Mouse (Mus musculus) lung, postnatal 4 days (tissue): ENCODE results near the gene Dlg5.
A peak's percentile ranks its signal among the peaks of the same experiment; 100 is the strongest.

Experiments used
- DNase-seq, 2 experiments: peaks; one replicate each; pipeline ENCODE4 v3.0.0; 2021

Dlg5 gene

GRCm38 (mm10) chr14:24182955-24183354 lies 62.8 kb downstream of the Dlg5 start:
- no peak for DNase-seq

DNA sequence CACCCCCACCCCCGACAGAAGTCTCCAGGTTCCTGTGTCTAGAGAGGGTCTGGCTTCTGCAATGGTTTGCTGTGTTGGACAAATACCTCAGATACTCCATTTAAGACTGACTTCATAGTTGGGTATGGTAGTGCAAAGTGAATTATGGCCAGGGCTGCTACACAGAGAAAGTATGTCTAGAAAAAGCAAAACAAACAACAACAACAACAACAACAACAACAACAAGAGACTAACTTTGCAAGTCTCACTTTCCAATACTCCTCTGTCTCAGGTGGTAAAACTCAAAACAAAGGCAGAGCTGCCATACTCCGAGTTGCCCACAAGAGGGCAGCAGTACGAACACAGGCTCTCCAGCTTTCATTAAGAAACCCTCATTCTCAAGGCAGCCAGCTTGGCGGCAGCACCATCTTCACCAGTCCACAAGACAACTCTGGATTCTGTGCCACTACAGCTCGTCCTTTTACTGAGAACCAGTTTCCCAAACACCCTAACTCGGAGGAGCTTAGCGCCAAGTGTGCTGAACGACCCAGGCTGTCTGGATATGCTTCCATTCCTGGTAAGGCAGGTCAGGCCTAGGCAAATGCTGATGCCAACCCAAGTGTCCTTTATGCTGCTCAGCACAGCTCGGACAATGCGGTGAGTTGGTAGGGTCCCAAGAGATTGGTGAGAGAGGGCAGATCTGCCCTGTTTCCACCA lies 63.8 kb downstream of the Dlg5 start:
- peak; percentile 62 to 77 for DNase-seq

GRCm38 (mm10) chr14:24179466-24179991 lies 66.2 kb downstream of the Dlg5 start:
- no peak for DNase-seq

GRCm38 (mm10) chr14:24176609-24177008 lies 69.1 kb downstream of the Dlg5 start:
- DNase-seq, result no peak

GRCm38 (mm10) chr14:24173326-24173725 lies 72.4 kb downstream of the Dlg5 start:
- no peak for DNase-seq

- peak in 1 of 2 experiments; percentile 44 for DNase-seq
Observed at GRCm38 (mm10) chr14:24171639-24172311, 73.9 kb downstream of the Dlg5 start.

DNA sequence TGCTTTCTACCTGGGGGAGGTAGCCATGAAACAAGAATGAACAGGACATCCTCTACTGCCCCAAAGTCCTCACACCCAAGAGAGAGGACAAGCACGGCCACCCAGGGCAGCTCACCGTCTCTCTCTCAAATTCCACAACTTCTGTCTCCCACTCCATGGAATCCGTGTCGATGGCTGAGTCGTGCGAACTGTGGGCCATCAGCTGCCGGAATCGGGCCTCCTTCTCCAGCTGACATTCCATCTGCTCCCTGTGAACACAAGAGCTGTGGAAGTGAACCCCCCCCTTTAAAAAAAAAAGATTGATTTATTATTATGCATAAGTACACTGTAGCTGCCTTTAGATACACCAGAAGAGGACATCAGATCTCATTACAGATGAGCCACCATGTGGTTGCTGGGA lies 79.7 kb downstream of the Dlg5 start:
- no peak for DNase-seq

- no peak for DNase-seq
Observed at GRCm38 (mm10) chr14:24164721-24165367, 80.9 kb downstream of the Dlg5 start.

GRCm38 (mm10) chr14:24162856-24163255 lies 82.9 kb downstream of the Dlg5 start:
- no peak for DNase-seq

DNA sequence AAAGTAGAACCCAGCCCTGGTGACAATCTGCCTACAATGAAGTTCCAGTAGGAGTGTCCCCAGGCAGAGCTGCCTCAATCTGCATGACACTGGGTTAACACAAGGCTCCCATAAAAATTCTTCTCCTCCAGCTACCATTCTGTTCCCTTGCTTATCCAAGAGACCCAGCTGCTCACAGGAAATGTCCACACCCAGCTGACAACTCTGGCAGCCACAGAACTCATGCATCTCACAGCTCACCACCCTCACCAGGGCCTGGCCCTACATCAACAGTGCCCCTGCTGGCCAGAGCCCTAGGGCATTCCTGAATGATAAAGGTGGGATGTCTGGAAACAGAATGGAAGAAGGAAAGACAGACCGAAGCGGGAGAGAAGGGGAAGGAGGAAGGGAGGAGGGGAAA lies 96.8 kb downstream of the Dlg5 start:
- DNase-seq, result no peak

DNA sequence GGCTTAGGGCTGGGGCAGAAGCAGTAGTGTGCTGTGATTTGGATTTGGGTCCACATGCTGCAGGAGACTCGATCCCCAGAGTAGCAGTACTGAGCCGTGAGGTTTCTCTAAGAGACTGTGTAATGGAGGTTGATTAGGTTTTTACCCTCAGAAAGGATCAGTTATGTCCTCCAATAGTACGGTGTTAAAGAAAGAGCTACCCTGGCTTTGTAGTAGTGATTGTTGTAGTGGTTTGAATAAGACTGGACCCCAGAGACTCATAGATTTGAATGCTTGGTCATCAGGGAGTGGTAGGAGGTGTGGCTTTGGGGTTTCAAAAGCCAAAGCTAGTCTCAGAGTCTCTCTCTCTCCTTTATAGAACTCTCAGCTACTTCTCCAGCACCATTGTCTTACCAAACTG lies 100.9 kb downstream of the Dlg5 start:
- DNase-seq, result no peak

GRCm38 (mm10) chr14:24144421-24144820 lies 101.3 kb downstream of the Dlg5 start:
- no peak for DNase-seq

DNA sequence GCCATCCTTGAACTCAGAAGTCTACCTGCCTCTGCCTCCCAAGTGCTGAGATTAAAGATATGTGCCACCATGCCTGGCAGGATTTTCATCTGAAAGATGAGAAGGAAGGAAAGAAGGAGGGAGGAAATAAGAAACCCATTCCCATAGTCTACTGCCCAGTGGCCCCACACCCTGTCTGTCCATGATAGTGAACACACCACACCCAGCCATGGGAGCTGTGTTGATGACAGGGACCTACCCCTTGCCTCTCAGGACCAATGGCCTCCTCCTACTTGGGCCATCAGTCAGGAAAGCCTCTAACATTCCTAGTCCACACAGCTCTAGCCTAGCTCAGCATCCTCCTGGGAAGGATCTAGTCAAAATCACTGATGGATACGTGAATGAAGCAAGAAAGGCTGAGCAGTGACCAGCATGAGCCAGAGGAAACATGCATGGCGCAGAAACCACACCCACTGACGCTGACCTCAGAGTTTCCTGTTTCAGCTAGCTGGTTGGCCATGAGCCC lies 102.7 kb downstream of the Dlg5 start:
- DNase-seq, result no peak

- DNase-seq, result no peak
Observed at GRCm38 (mm10) chr14:24141727-24142126, 104.0 kb downstream of the Dlg5 start.

DNA sequence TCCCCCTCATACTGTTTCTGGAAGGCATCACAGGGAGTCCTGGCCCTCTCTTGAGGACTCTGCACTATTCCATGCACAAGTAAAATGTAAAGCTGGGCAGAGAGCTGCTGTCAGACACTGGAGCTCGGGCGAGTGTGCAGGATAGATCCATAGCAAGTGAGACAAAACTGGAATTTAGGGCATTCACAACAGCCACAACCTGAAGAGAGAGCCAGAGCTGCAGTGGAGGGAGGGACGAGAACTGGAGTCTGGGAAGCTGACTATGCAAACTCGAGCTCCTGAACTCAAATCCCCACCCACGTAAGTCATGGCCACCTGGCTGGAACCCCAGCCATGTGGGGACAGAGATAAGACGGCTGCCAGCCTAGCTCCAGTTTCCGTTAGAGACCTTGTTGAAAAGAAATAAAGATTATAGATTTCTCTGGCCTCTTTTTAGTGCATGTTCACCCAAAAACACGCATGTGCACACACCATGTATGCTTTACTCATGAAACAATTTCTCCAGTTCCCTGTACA lies 105.4 kb downstream of the Dlg5 start:
- no peak for DNase-seq

DNA sequence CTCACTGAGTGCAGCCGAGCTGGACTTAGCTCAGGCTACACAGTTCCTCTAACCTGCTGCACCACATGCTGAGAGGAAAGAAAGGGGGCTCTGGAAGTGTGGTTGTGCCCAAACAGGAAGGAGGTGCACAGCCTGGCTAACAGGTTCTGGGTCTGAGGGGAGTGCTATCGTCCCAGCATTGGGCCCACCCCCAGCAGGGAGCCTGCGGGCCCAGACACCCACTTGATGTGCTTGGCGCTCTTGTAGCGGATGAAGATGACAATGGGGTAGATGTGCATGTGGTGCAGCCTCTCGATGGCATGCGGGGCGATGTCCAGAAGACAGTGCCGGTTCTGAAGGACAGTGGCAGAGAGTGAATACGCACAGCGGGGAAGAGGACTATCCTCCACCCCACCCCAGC lies 108.8 kb downstream of the Dlg5 start:
- no peak for DNase-seq

- DNase-seq, result no peak
Observed at GRCm38 (mm10) chr14:24134623-24135290, 111.0 kb downstream of the Dlg5 start.

DNA sequence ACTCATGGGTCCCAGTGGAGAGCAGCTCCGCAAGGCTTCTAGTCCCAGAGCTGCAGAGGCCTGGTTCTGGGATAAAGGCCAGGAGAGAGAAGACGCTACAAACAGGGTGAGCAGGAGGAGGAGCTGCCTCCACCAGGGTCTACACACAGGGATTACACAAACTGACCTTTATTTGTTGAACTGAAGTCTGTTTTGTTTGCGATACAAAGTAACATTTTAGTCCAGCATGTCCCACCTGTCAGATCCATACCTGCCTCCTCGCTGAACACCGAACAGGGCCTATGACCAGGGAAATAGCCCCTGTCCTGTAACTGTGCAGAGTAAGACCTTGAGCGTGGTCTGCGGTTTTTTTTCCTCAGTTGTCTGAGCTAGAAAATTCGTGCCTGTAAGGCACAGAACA lies 111.9 kb downstream of the Dlg5 start:
- DNase-seq, result no peak

- peak in 1 of 2 experiments; percentile 43 for DNase-seq
Observed at GRCm38 (mm10) chr14:24132092-24132491, 113.6 kb downstream of the Dlg5 start.

DNA sequence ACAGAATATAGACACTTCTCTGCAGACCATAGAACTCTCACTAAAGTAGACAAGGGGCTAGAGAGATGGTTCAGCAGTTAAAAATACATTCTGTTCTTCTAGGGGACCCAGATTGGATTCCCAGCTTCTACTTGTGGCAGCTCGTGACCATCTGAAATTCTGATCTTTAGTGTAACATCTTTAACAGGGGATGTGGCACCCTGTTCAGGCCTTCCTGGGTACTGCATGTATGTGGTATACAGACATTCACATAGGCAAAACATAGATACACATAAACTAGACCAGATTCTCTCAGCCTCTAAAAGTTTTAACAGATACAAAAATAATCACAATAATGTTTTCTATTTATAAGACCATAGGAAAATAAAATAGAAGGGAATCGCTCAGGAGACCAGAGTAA lies 120.7 kb downstream of the Dlg5 start:
- no peak for DNase-seq

GRCm38 (mm10) chr14:24124171-24124570 lies 121.5 kb downstream of the Dlg5 start:
- DNase-seq, result no peak

DNA sequence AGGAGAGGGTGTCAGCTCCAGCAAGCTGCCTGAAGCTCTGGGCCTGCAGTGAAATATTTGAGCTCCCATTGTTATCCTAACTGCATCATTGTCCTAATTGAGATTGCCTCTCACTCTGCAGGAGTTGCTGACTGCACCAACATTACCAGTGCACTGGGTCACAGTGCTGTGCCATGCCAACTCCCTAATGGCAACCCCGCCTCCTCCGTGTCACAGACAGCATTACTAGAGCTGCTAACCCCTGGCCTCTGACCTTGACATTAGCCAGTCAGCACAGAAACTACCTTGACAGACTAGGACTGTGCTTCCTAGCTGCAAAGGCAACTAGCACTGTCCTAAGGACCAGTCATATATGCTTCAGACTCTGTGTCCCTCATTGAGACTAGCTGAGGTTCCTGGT lies 139.0 kb downstream of the Dlg5 start:
- no peak for DNase-seq

DNA sequence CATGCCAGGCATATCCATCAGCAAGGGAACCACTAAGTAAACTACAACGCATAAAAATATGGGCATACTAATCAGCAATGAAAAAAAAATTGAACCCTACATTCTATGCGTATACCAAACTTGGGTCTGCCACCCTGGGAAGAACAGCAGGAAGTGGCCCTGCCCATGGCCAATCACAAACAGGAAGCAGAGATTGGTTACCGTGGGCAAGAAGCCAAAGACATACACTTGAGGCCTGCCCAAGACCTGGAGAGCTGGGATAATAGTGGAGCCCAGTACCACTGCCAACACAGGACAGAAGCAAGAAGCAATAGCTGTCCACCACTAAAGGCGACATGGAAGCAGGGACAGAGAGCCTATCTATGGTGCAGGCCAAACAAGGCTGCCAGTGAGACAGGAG lies 146.9 kb downstream of the Dlg5 start:
- peak; percentile 48 to 67 for DNase-seq
